ENCODE assay signal across 8 mouse cellular contexts in the genomic region with DNA sequence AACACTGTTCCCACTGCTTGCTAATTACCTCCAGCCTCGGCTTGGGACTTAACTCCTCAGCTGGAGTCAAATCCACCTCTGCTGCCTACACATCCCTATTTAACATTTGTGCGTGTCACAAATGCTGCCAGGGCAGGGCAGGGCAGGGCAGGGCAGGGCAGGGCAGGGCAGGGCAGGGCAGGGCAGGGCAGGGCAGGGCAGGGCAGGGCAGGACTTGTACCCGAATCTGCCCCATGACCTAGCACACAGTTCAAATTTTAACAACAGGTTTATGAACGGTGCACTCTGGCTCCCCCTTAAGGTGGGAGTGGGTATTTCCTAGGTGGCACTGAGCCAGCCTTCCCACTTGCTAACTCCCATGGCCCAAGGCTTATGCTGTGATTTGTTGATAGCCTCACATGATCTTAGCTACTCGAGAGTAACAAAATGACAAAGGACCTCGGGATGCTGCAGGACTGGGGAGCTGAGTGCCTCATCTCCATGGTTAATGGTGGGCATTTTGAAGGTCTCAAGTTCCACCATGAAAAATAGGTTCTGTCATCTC. TPM values are rescaled to one million over a fixed set of nuclear protein-coding genes. Genes with fewer than 3 reads are reported as not detected.
DNase-seq lines count a peak whose midpoint lies in the region; ATAC-seq lines count a peak whose summit lies in the region.
"Had no signal": no experiment of that assay in that cellular context is flagged by ENCODE, and none has a peak within 500 bp of the region (broad histone marks: within the 10 kb centered on the region; RNA-seq: fewer than 3 reads in every experiment).

No protein-coding gene starts in this region.

- peaks cover 14% of the 10 kb centered on the region for H3K36me3 ChIP-seq in kidney, embryonic 16.5 days (ENCODE audit: insufficient read depth, low read length)
- H3K36me3 ChIP-seq in liver, embryonic 16.5 days (ENCODE audit: control insufficient read depth, insufficient read depth), result no peaks in the 10 kb centered on the region

- 5% methylated on average over 6 of the region's 6 CpGs for WGBS in kidney, embryonic 16.5 days
- 11% methylated on average over 6 of the region's 6 CpGs for WGBS in liver, embryonic 16.5 days (ENCODE audit: insufficient replicate concordance)

- H3K4me3 ChIP-seq in kidney, embryonic 16.5 days (ENCODE audit: low read length), result no peak overlapping the region
- H3K4me3 ChIP-seq in liver, embryonic 16.5 days (ENCODE audit: low read depth, low read length), result no peak overlapping the region
- H3K4me3 ChIP-seq: limb, embryonic 15.5 days had no signal

- peak; percentile 43 to 69 for DNase-seq in CD8-positive naive resting alpha-beta T cell, adult 2 months (ENCODE audit: low read depth in 2 of 2, low spot score in 2 of 2)
- peak; percentile 55 for DNase-seq in Muller cell, postnatal 12 days (ENCODE audit: inconsistent ontology term)
- DNase-seq in cerebellum, postnatal 10 days, result peak; percentile 84 to 91
- DNase-seq in gastrocnemius, adult 8-10 months (ENCODE audit: low spot score in 2 of 2), result peak; percentile 49 to 56

- H3K4me1 ChIP-seq in kidney, embryonic 16.5 days (ENCODE audit: insufficient read depth, low read length), result peaks cover 8% of the 10 kb centered on the region
- H3K4me1 ChIP-seq in liver, embryonic 16.5 days (ENCODE audit: control insufficient read depth, low read depth, low read length), result peaks cover 2% of the 10 kb centered on the region; the same call in 1 of the 2 replicates
- H3K4me1 ChIP-seq: limb, embryonic 15.5 days had no signal

- H3K4me2 ChIP-seq in kidney, embryonic 16.5 days (replicated peaks; ENCODE audit: low read depth, low read length), result no peak overlapping the region
- H3K4me2 ChIP-seq in liver, embryonic 16.5 days (ENCODE audit: low read depth, low read length), result no peak overlapping the region
- H3K4me2 ChIP-seq: limb, embryonic 15.5 days had no signal

- H3K27ac ChIP-seq in kidney, embryonic 16.5 days (ENCODE audit: low read length), result no peak overlapping the region
- peak overlapping the region; percentile 13; the same call in 1 of the 2 replicates for H3K27ac ChIP-seq in liver, embryonic 16.5 days (ENCODE audit: low read length)
- H3K27ac ChIP-seq: limb, embryonic 15.5 days had no signal

- 0 out of 2 replicates have a peak, but pooled peaks have one; percentile 52 for ATAC-seq in kidney, embryonic 16.5 days (ENCODE audit: low FRiP score, low TSS enrichment)
- peak; percentile 49 for ATAC-seq in liver, embryonic 16.5 days (ENCODE audit: low read depth)
- peak; percentile 40 for ATAC-seq in neutrophil, adult 5-6 weeks (ENCODE audit: extremely low read depth, insufficient number of reproducible peaks, low FRiP score, poor library complexity, severe bottlenecking)

- no peak overlapping the region for H3K9ac ChIP-seq in kidney, embryonic 16.5 days (replicated peaks; ENCODE audit: low read length)
- H3K9ac ChIP-seq in liver, embryonic 16.5 days (ENCODE audit: low read depth, low read length), result no peak overlapping the region
- H3K9ac ChIP-seq: limb, embryonic 15.5 days had no signal

- no peaks in the 10 kb centered on the region for H3K9me3 ChIP-seq in kidney, embryonic 16.5 days (ENCODE audit: low read length)
- no peaks in the 10 kb centered on the region for H3K9me3 ChIP-seq in liver, embryonic 16.5 days (replicated peaks; ENCODE audit: control insufficient read depth, low read length)
- H3K9me3 ChIP-seq: limb, embryonic 15.5 days had no signal

- H3K27me3 ChIP-seq in kidney, embryonic 16.5 days (ENCODE audit: insufficient read depth, low read length), result peaks cover 1% of the 10 kb centered on the region; the same call in 1 of the 2 replicates
- H3K27me3 ChIP-seq in liver, embryonic 16.5 days (ENCODE audit: control insufficient read depth, insufficient read depth, low read depth, low read length), result peaks cover 4% of the 10 kb centered on the region; the same call in 1 of the 2 replicates

RNA-seq across cellular contexts. Expression of a gene that starts 9.2 kb away (rescaled TPM):
- total RNA-seq in gastrocnemius, adult 8-10 months (2022), result 1 to 10 TPM; 4.5 to 7.5 (median 5.6) TPM
- polyA plus RNA-seq in kidney, embryonic 16.5 days (2015; fragmentation: Nextera tagmentation; extraction: Ambion mirVana), result 6.8 and 8.3 TPM in 2 replicates
- 2.0 and 2.1 TPM in 2 replicates for polyA plus RNA-seq in liver, embryonic 16.5 days (2015; fragmentation: Nextera tagmentation; extraction: Ambion mirVana)
- not detected in 2 replicates for total RNA-seq in neutrophil, adult 5-6 weeks (2017)

RNA-seq across cellular contexts. Expression of a gene that starts 29.7 kb away (rescaled TPM):
- total RNA-seq in gastrocnemius, adult 8-10 months (2022), result 1 to 10 TPM; 5.9 to 8.7 (median 7.5) TPM
- 17.2 and 18.1 TPM in 2 replicates for polyA plus RNA-seq in kidney, embryonic 16.5 days (2015; fragmentation: Nextera tagmentation; extraction: Ambion mirVana)
- 4.3 and 4.6 TPM in 2 replicates for polyA plus RNA-seq in liver, embryonic 16.5 days (2015; fragmentation: Nextera tagmentation; extraction: Ambion mirVana)
- 8.8 and 10.8 TPM in 2 replicates for total RNA-seq in neutrophil, adult 5-6 weeks (2017)

RNA-seq across cellular contexts. Expression of a gene that starts 31.8 kb away (rescaled TPM):
- total RNA-seq in gastrocnemius, adult 8-10 months (2022), result under 1 TPM; 0.32 to 0.92 (median 0.53) TPM
- polyA plus RNA-seq in kidney, embryonic 16.5 days (2015; fragmentation: Nextera tagmentation; extraction: Ambion mirVana), result 2.3 and 3.7 TPM in 2 replicates
- 0.30 and 0.88 TPM in 2 replicates for polyA plus RNA-seq in liver, embryonic 16.5 days (2015; fragmentation: Nextera tagmentation; extraction: Ambion mirVana)
- 4.7 and 6.6 TPM in 2 replicates for total RNA-seq in neutrophil, adult 5-6 weeks (2017)
- polyA plus RNA-seq: limb, embryonic 15.5 days had no signal

RNA-seq across cellular contexts. Expression of a gene that starts 38.7 kb away (rescaled TPM):
- 1 to 10 TPM in 2 of 4 experiments, under 1 TPM in 1, not detected in 1; 0.73 to 1.7 (median 1.3) TPM for total RNA-seq in gastrocnemius, adult 8-10 months (2022)
- polyA plus RNA-seq in kidney, embryonic 16.5 days (2015; fragmentation: Nextera tagmentation; extraction: Ambion mirVana), result 129 and 136 TPM in 2 replicates
- 17.0 and 22.4 TPM in 2 replicates for polyA plus RNA-seq in liver, embryonic 16.5 days (2015; fragmentation: Nextera tagmentation; extraction: Ambion mirVana)
- 0.74 and 4.0 TPM in 2 replicates for total RNA-seq in neutrophil, adult 5-6 weeks (2017)

RNA-seq across cellular contexts. Expression of a gene that starts 44.8 kb away (rescaled TPM):
- total RNA-seq in gastrocnemius, adult 8-10 months (2022), result 10 to 100 TPM; 21.4 to 31.1 (median 26.4) TPM
- polyA plus RNA-seq in kidney, embryonic 16.5 days (2015; fragmentation: Nextera tagmentation; extraction: Ambion mirVana), result 106 and 107 TPM in 2 replicates
- 15.8 and 18.0 TPM in 2 replicates for polyA plus RNA-seq in liver, embryonic 16.5 days (2015; fragmentation: Nextera tagmentation; extraction: Ambion mirVana)
- total RNA-seq in neutrophil, adult 5-6 weeks (2017), result 35.1 and 37.2 TPM in 2 replicates
